Mouse (Mus musculus): ENCODE data around the gene Tbc1d25.

The Tbc1d25 gene

DNA sequence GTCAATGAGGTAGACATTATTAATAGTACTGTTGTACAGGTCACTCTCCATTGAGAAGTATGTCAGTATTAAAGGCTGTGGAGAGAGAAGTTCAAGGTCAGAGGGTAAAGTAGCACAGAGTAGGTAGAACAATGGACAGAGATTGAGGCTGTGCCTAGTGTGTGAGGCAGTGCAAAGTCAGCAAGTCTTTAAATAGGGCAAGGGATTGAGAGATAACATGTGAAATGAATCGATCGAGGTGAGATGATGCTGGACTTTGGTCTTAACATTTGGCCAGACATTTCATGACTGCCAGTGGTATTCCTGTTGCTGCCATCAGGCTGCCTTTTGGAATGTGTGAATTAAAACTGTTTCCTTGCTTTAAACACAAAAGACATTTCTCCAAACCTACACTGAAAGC, 2.9 kb upstream of the Tbc1d25 start:
- DNase-seq: no peak

DNA sequence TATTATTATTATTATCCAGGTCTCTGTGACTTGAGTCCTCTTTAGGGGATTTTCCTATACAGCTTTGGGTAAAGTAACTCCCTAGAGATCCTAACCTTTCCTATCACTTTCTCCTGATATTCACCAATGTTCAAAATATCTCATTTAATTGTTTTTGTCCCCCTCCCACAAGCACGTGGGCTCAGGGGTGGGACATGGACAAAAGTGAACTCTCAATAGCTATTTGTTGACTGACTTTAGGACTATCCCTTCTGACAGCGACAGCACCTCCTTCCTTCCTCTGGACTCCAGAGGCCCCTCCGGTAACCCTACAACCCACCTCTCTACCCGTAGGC, 845 bp downstream of the Tbc1d25 start:
- no peak for DNase-seq

DNA sequence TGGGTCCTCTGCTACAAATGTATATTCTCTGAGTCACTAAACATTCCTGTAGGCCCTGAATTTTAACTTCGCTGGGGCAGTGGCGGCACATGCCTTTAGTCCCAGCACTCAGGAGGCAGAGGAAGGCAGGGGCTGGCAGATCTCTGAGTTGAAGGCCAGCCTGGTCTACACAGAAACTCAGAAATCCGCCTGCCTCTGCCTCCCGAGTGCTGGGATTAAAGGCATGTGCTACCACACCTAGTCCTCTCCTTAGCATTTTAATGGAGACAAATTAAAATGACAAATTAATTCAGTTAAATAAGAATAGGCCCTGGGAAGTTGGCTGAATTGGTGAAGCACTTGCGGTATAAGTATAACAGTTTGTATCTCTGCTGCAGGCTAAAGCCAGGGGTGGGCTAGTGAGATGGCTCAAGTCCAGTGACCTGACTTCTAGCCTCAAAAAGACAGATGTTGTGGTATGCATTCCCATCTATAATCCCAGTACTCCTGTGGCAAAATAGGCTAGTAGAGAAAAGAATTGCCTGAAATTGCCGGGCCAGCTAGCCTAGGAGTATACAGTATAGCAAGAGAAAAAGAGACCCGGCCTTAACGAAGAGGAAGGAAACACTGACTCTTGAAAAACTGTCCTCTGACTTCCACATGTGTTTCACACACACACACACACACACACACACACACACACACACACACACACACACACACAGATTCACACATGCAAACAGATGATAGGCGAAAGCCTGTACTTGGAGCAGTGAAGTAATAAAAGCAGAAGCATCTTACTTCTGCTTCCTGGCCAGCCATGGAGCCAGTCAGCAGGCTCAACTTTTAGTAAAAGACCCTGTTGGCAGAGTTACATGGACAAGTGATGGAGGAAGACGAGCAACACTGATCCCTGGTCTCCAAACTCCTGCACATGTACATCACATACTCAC, 8.0 kb downstream of the Tbc1d25 start:
- peak; percentile 50 to 60 for DNase-seq

DNA sequence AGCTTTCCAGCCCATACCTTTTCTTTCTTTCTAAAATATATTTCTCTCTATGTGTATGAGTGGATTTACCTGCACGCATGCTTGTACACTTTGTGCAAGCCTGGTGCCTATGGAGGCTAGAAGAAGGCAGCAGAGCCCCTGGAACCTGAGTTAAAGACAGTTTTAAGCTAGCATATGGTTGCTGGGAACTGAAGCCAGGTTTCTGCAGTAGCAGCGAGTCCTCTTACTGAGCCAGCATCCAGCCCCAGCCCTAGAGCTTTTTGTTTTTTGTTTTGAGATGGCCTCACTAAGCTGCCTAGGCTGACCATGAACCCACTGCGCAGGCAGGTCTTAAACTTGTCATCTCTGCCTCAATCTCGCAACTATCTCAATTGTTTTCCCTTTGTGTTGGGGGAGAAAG, 11.5 kb downstream of the Tbc1d25 start:
- DNase-seq: no peak

DNA sequence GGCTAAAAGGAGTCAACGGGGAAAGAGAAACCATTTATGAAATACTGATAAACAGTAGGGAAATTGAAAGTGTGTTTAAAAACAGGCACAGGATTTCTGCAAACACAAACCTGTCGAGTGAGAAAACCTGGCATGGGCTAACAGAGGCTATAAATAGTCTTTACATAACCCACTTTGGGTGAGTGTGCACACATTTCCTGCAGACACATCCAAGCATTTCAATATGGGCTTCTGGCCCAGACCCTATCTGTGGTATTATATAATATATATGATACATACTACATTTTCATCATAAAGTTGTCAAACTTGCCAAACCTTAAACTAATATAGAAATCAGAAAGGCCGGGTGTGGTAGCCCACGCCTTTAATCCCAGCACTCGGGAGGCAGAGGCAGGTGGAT, 12.9 kb downstream of the Tbc1d25 start:
- DNase-seq: no peak

DNA sequence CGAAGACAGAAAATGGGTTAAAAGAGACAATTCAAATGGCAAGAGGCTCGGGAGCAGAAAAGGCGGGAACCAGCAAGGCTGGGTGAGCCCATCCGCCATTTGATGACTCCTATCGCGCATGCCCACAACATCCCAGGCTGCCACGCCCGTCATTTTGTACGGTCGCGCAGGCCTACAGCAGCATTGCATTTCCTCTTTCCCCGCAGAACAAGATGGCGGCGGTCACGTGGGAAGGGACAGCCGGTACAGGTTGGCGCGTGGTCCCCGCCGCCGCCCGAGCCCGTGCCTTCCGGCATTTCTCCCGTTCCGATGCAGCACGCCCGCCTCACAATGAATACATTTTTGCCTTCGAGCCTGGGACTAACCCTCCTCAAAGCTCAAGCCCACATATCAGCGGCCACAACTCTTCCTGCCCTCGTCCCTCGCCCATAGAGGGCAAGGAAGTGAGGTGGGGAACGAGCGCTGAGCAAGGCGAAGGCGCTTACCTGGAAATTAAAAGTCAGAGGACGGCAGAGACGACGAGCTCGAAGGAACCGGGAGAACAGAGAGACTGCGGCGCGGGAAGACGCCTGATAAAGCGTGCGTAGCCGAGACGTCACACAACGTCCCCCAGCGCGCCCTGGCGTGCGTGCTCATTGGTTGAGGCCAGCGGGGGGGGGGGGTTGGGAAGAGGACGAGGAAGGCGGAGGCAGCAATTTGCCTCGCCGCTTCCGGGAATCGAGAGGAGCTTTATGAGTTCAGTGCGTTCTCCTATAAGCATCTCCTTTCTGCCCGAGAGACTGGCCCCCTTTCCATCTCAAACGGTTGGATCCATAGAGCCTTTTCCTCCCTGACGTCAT, 30.6 kb downstream of the Tbc1d25 start, which contains the start of gene Rbm3:
TSS of gene Rbm3 (minus strand) at position 728 of the 839 bp plus-strand sequence.
- peak; percentile 85 to 88 for DNase-seq

DNA sequence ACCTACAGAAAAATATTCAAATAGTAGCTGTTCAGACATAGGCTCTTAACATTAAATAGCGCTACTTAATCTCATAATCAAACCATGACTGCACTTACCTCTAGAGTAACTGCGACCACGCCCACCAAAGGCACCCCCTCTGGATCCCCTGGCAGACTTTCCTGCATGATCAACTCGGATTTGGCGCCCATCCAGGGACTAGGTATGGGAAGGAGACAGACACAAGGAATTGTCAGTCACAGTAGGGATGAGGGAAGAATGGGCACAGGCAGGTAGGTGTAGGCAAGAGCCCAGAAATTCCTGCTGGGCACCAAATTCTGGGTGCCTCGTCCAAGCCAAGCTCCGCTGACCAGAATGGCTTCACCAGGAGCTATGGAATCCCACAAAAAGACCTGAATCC, 32.2 kb downstream of the Tbc1d25 start:
- DNase-seq: no peak

DNA sequence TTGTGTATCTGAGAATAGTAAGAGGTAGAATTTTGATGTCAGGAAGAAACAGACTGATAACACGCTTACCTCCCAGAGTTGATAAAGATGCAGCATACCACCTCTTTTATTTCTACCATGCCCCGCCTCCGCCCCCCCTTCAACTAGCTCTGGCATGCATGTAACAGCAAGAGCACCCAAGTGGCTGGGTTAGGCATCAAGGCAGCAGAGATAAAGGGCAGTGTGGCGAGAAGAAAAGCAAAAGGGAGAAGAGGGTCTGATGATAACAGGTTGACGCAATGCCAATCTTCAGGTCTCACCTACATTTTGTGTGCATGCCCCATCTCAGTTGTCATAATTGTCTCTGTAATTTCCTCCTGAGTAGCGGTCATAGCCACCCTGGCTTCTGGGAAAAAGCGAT, 33.0 kb downstream of the Tbc1d25 start:
- DNase-seq: peak in 1 of 2 experiments; percentile 8

DNA sequence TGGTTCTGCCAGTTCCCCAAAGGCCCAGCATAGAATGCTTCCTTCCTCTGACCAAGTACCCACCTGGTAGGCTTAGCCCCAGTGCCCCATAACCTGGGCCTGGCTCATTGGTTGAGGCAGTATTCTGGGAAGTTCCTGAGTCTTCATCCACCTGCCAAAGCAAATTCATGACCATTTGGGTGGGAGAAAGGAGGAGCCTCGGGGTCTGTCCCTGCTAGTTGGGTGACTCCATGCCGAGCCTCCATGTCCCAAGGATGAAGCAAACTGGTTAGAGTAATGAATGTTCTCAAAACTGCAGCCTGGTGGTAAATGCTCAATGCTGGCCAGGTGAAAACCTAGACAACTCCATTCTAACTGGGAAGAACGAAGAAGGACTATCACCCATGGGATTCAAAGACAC, 34.9 kb downstream of the Tbc1d25 start:
- DNase-seq: peak; percentile 5 to 10

DNA sequence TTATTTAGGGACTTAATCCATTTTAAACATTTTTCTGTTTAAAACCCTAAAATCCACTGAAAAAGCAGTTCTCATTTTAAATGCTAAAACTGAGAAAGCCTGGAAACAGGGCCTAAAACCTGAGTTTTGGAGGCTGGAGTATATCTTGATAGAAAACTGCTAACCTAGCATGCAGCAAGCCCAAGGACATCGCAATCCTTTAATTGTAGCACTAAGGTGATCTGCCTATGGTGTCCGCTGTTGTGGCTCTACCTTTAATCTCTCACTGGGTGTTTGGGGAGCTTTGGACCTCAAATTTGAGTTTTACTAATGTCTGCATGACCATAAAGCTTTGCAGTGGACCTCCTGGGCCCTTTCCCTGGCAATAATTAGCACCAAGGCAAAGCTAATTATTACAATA, 35.5 kb downstream of the Tbc1d25 start:
- peak in 1 of 2 experiments; percentile 4 for DNase-seq

DNA sequence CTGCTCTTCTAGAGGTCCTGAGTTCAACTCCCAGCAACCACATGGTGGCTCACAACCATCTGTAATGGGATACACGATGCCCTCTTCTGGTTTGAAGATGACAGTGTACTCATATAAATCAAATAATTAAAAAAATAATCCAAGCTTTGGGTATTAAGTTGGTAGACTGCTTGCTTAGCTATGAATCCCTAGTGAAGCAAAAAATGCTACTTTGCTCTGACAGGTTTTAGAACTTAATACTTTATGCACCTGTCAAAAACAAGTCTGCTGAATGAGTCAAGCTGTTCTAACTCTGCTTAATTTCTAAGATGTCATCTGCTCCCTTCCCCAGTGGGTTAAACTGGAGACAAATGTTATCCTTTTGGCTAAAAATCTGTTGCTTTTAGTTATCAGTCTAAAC, 36.5 kb downstream of the Tbc1d25 start:
- peak in 1 of 2 experiments; percentile 2 for DNase-seq

DNA sequence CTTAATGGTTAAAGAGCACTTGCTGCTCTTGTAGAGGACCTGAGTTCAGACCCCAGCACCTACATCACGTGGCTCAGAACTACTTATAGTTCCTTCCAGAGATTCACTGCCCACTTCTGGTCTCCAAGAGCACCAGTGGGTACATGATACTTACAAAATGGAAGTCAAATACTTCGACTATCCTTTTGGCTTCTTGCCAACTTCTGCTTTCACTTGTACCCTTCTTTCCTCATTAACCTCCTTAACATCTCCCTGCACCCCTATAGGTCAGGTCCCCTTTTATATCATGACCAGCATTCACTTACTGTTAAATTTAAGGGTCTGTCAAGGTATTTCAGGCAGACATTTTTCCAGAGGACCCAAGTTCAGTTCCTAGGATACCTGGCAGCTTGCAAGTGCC, 40.1 kb downstream of the Tbc1d25 start:
- DNase-seq: peak; percentile 8 to 10

DNA sequence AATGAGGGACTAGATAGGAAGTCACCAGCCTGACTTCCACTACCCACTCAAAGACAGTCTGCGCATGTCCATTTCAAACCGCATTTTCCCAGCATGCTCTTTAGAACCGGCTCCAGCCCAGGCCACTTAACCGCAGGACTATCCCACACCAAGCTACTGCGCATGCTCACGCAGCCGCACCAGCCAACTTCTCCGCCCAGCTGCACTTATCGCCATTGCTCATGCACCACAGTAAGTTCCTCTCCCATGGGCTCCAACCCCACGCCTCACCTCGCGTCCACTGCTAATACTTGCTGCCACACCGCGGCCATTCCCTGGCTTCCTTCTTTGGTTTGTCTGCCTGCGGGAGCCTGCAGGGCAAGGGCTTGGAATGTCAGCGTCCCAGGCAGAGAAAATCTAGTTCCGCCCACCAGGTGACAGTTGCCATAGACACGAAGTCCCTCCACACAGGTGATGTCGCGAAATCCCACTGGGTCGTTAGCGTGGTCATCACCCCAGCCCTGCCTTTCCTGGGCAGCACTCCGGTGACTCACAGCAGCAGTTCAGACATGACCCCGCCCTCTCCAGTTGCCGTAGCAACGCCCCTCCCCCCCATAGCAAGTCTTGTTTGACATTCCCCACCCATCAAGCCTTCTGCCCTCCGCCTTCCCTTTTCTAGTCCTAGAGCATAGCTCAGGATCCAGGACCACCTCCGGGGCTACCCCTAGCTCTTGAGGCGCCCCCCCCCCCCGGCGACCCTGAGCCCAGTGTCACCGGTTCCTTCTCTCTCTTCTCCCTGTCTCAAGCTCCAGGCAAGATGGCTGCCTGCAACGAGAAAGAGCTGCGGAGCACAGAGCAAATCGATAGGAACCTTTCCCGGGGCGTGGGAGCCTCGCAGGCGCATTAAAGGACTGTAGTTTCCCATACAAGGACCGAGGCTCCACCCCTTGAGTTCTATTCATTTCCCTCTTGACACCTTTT, 43.7 kb downstream of the Tbc1d25 start, which contains the start of gene Wdr13:
TSS of gene Wdr13 (minus strand) at position 876 of the 960 bp plus-strand sequence.
- DNase-seq: peak; percentile 84 to 88

DNA sequence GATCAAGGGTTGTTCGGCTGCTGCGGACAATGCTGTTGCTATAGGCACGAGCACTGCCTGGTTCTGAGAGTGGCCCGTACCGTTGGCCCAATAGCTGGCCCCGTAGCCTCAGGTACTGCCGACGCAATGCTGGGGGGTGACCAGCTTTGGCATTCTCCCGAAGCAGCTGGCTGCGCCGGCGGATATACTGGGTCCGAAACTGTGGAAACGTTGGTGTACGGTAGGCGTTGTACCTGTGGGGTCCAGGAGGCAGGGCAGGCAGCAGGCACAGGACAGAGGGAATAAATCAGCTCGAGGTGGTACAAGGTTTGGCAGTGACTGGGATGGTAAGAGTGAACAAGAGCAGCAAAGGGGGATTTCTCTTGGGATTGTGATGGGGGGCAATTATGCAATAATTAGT, 44.6 kb downstream of the Tbc1d25 start:
- no peak for DNase-seq

DNA sequence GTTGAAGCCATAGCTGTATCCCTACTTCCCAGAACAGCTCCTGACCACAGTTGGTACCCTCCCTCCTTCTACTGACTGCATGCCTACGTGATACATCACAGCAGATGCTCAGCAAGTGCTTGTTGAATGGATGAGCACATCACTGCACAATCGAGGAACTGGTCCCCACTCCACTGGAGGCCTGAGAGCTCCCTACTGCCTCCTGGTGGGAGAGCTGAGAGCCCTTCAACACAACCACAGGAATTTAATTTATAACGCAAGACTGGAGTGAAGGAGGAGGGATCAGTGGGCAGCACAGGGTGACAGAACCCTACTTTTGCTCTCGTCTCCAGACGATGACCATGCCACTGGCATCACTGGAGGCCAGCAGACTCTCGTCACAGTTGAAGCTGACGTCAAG, 50.7 kb downstream of the Tbc1d25 start:
- DNase-seq: peak in 1 of 2 experiments; percentile 37

DNA sequence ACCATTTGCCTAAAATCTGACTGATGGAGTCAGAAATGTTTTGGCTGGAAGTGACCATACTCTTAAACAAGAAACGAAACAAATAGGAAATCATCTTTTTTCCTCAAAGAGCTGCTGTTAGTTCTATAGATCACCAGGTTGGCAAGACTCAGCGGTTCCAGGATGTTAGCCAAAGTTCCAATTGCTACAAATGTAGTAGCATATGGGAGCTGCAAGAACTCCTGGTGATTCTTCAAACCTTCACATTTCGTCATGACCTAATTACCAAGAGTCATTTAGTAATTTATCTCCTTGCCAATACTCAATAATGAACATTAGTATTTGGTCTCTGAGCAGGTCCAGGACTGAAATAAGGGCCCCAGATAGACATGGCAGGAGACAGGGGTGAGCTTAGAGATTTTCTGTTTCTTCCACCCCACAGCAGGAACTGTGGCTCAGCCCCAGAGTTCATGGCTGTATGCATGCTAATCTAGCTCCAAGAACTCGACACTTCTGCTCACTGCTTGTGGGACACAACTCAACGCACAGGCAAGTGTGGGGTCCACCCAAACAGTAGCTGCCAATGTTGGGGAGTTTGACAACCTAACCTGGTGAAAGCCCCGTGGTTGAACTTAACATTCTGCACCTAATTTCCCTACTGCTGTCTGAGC, 52.0 kb downstream of the Tbc1d25 start:
- no peak for DNase-seq

DNA sequence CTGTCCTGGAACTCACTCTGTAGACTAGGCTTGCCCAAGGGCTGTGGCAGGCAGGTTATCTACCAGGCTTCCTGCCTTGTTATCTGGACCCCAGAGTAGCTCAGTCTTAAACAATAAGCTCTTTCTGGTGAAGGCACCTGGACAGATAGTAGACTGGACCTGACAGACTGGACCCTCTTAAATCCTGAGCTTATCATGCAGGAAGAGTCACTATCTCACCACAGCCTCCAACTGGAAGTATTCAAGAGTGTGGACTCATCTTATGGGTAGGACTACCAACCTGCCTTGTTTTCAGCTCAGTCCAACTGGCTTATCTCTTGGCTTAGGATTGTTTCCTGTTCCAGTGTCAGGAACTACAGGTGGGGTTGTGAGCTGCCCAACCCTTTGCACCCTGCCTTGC, 58.7 kb downstream of the Tbc1d25 start:
- DNase-seq: no peak

DNA sequence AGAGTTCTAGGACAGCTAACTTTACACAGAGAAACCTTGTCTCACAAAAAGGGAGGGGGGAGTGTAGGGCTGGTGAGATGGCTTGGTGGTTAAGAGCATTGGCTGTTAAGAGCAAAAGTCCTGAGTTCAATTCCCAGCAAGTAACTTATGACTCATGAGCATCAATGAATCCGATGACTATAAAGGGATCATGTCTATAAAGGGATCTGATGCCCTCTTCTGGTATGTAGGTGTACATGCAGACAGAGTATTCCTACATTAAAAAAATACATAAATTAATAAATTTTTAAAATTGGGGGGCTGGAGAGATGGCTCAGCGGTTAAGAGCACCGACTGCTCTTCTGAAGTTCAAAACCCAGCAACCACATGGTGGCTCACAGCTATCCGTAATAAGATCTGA, 60.7 kb downstream of the Tbc1d25 start:
- DNase-seq: peak in 1 of 2 experiments; percentile 4

DNA sequence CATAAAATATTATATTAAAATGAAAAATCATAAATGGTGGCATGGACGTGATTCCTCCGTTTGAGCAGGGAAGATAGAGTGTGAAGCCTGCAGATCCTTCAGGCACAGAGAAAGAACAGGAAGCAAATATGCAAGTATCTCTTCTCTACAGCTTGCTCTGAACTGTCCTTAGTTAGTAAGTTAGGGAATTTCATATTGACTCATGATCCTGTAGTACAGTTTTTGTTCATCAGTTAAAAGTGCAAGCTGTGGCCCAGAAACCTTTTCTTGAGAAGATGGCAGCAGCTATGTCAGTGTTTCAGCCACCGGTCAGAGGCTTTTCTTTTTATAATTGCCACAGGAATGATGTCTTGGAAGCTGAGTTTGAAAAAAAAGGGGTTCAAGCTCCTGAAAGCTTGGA, 71.0 kb downstream of the Tbc1d25 start:
- DNase-seq: no peak
